Mouse (Mus musculus) limb, embryonic 13.5 days (tissue): ENCODE data around the gene Msl1. TPM values are rescaled to one million over a fixed set of nuclear protein-coding genes. Genes with fewer than 3 reads are reported as not detected.

ENCODE experiments used
- ATAC-seq: fragments of 200-750 bp; cut with Nextera tagmentation; 2 replicates; pipeline ENCODE4 v1.8.0; 2017; ENCODE audit warnings: low read depth, moderate number of reproducible peaks, moderate TSS enrichment; ENCODE audit not compliant: low FRiP score
- H3K27ac ChIP-seq: fragments of 300-500 bp; sonication (generic); 2 replicates; pipeline ENCODE4 v1.5.1; 2015; ENCODE audit warnings: inconsistent platforms, mild to moderate bottlenecking, moderate library complexity
- H3K27me3 ChIP-seq: fragments of 300-500 bp; sonication (generic); 2 replicates; pipeline ENCODE4 v1.6.1; 2015; ENCODE audit warnings: mild to moderate bottlenecking, inconsistent platforms
- H3K36me3 ChIP-seq: fragments of 300-500 bp; sonication (generic); 2 replicates; pipeline ENCODE4 v1.6.1; 2015; ENCODE audit warnings: inconsistent platforms, mild to moderate bottlenecking, moderate library complexity
- H3K4me1 ChIP-seq: fragments of 300-500 bp; sonication (generic); 2 replicates; pipeline ENCODE4 v1.6.1; 2015; ENCODE audit warnings: inconsistent platforms
- H3K4me2 ChIP-seq: fragments of 300-500 bp; sonication (generic); replicated peaks from 2 replicates; pipeline ENCODE4 v1.6.1; 2015; ENCODE audit warnings: inconsistent platforms, mild to moderate bottlenecking, moderate library complexity
- H3K4me3 ChIP-seq: fragments of 300-500 bp; sonication (generic); 2 replicates; pipeline ENCODE4 v1.5.1; 2015; ENCODE audit warnings: moderate library complexity, mild to moderate bottlenecking, inconsistent platforms
- H3K9ac ChIP-seq: fragments of 300-500 bp; sonication (generic); 2 replicates; pipeline ENCODE4 v1.6.1; 2015; ENCODE audit warnings: mild to moderate bottlenecking, inconsistent platforms
- H3K9me3 ChIP-seq: fragments of 300-500 bp; sonication (generic); 2 replicates; pipeline ENCODE4 v1.6.1; 2016; ENCODE audit warnings: inconsistent platforms
- WGBS: fragments of 180-500 bp; shearing (Covaris S2); methylation state at CpG from one replicate; pipeline ENCODE4 v1.1.7; 2015; 5-methylcytosine and 5-hydroxymethylcytosine counted together
- polyA plus RNA-seq: library from polyadenylated mRNA; unstranded; fragments of >200 nt; fragmentation: Nextera tagmentation; extraction: Ambion mirVana; gene quantifications from 2 replicates; pipeline ENCODE4 v1.2.1, GENCODE M21; 2015

The Msl1 gene
- polyA plus RNA-seq, 1 experiment from 2014 or later: 29.2 TPM

DNA sequence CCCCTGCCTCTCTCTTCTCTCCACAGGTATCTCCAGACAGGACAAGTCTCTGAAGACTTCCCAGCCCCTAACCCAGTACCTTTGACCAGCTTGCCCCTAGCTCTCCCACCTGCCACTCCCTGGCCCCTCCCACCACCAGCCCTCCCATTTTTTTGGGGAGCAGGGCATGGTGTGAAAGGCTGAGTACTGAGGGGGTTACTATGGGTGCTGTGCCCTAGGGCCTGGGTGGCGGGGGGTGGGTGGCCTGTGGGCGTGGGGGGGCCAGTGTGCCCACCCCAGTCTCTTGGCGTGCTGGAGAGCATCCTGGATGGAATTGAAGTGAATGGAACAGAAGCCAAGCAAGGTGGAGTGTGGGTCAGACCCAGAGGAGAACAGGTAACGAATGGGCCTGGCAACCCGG lies 42.1 kb upstream of the Msl1 start:
- no peak for ATAC-seq
- Histone ChIP-seq H3K9ac (no peak overlapping the region), H3K4me1 (peaks cover 67% of the 10 kb centered on the region), H3K27ac (no peak overlapping the region), H3K36me3 (peaks cover 36% of the 10 kb centered on the region), H3K4me2 (no peak overlapping the region), H3K9me3 (no peaks in the 10 kb centered on the region), H3K4me3 (no peak overlapping the region), H3K27me3 (no peaks in the 10 kb centered on the region)
- WGBS: 94% methylated on average over 5 of the region's 5 CpGs

DNA sequence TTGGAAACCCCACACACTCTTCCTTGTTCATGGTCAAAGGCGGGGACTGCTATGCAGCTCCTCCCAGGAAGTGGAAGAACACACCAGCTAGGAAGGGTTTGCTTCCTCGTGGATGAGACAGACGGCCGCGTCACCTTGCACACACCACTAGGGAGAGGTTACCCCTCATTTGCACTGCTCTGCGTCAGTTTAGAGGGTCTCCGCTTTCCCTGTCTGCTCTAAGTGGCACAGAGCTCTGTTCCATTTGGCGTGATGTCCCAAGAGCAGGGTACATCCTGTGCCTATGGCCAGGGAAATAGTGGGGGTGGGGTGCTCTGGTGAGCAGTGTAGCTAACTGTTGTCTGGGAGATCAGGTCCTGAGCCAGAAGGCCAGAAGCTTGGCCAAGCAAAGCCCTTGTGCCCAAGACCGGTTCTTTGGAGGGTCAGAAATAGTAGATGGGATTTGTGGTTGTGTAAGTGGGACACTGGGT lies 41.1 kb upstream of the Msl1 start:
- H3K27ac ChIP-seq: peak overlapping the region; percentile 28; the same call in 1 of the 2 replicates
- H3K4me1 ChIP-seq: peaks cover 58% of the 10 kb centered on the region
- H3K9me3 ChIP-seq: no peaks in the 10 kb centered on the region
- peaks cover 45% of the 10 kb centered on the region for H3K36me3 ChIP-seq
- ATAC-seq: no peak
- 77% methylated on average over 9 of the region's 9 CpGs for WGBS
- peak overlapping the region; percentile 8; the same call in 1 of the 2 replicates for H3K9ac ChIP-seq
- H3K4me3 ChIP-seq: no peak overlapping the region
- peak overlapping the region; percentile 19; the same call in 1 of the 2 replicates for H3K4me2 ChIP-seq
- H3K27me3 ChIP-seq: no peaks in the 10 kb centered on the region

DNA sequence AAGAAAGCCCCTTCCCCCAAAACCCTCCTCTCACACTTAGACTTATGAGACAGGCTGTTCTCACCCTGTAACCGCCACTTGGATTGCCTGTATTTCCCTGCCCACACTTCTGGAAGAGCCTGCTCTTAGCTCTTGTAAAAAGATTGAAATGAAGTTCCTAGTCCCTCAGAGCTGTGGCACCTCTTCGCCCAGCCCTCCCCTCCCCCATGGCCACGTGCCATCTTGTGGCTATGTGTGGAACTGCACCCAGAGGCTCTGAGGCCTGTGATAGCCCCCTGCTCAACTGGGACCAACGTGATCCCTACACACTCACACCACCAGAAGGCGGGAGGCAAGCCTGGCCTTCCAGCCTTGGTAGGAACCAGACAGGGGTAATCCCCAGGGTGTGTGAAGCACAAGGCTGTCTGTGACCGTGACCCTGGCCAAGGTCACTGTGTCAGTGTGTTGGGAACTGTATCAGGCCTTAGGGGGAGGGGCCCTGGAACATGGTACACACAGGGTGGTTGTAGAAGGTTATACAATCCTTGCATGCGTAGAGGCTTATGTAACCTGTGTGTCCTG lies 40.6 kb upstream of the Msl1 start:
- Histone ChIP-seq H3K27me3 (no peaks in the 10 kb centered on the region), H3K9ac (peak overlapping the region; percentile 26; the same call in 1 of the 2 replicates), H3K4me1 (peaks cover 53% of the 10 kb centered on the region), H3K9me3 (no peaks in the 10 kb centered on the region), H3K4me3 (no peak overlapping the region), H3K27ac (peak overlapping the region; percentile 28; the same call in 1 of the 2 replicates), H3K36me3 (peaks cover 48% of the 10 kb centered on the region), H3K4me2 (peak overlapping the region; percentile 19; the same call in 1 of the 2 replicates)
- 22% methylated on average over 7 of the region's 7 CpGs for WGBS
- ATAC-seq: no peak

DNA sequence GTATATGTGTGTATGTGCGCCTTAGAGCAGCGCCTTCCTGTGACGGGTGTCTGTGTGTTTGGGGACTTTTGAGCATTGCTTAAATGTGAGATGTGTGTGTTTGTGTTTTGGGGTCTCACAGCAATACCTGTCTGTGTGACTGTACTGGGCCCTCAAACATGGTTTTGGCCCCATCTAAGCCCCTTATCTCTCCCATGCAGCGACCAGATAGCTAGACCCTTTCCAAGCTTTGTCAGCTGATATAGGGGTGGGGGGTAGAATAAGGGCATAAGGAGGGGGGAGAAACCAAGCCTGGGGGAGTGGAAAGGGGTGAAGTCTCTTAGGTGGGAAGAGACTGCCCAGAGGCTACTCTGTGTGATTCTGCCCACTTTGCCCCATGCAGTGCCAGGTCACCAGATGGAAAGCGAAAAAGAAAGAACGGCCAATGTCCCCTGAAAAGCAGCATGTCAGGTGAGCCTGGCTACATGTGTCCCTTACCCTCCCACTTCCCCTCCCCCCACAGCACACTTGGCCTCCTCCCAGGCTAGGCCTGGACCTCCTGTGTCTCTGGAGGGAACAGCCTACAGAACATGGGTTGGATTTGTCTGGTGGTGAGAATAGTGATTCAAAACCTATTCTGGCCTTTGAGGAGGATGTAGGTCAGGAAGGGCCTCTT lies 39.5 kb upstream of the Msl1 start:
- Histone ChIP-seq H3K27ac (no peak overlapping the region), H3K4me3 (no peak overlapping the region), H3K27me3 (no peaks in the 10 kb centered on the region), H3K9me3 (no peaks in the 10 kb centered on the region), H3K9ac (no peak overlapping the region), H3K4me1 (peaks cover 41% of the 10 kb centered on the region), H3K4me2 (no peak overlapping the region), H3K36me3 (peaks cover 58% of the 10 kb centered on the region)
- 89% methylated on average over 6 of the region's 6 CpGs for WGBS
- no peak for ATAC-seq

DNA sequence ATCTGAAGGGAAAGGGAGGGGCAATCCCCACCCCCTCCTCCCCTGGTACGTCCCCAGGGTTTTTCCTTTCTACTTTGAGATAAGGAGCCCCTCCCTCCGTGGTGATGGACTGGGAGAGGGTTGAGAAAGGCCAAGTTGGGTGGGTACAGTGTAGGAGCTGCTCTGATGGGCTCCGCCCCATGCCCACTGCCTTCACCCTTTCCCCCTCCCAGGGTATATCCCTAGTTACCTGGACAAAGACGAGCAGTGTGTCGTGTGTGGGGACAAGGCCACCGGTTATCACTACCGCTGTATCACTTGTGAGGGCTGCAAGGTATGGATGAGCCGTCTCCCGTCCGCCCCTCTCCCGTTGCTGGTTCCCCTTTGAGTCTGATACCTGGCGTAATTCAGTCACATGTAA lies 38.6 kb upstream of the Msl1 start:
- no peak for ATAC-seq
- WGBS: 86% methylated on average over 12 of the region's 12 CpGs
- Histone ChIP-seq H3K9ac (no peak overlapping the region), H3K4me3 (no peak overlapping the region), H3K9me3 (no peaks in the 10 kb centered on the region), H3K27me3 (no peaks in the 10 kb centered on the region), H3K4me2 (no peak overlapping the region), H3K4me1 (peaks cover 33% of the 10 kb centered on the region), H3K36me3 (peaks cover 67% of the 10 kb centered on the region), H3K27ac (no peak overlapping the region)

DNA sequence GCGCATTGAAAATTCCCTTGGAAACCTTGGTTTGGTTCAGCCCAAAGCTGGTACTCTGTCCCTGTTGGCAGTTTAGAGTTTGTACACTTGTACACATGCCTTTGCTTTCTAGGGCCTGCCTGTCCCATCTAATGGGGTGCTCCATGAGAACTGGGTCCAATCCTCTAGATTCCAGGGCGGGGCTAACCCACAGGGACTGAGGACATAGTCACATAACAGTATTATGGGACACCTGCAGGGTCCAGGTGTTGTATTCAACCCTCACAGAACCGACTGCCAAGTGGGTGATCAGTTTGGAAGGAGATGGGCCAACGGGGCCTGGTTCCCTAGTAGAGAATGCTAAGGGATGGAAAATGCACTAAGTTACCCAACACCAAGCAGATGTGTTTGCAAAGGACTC lies 33.4 kb upstream of the Msl1 start:
- Histone ChIP-seq H3K27ac (no peak overlapping the region), H3K9me3 (no peaks in the 10 kb centered on the region), H3K4me2 (no peak overlapping the region), H3K4me1 (peaks cover 18% of the 10 kb centered on the region), H3K27me3 (no peaks in the 10 kb centered on the region), H3K4me3 (no peak overlapping the region), H3K36me3 (peaks cover 87% of the 10 kb centered on the region), H3K9ac (no peak overlapping the region)
- WGBS: 89% methylated on average over 4 of the region's 4 CpGs
- no peak for ATAC-seq

DNA sequence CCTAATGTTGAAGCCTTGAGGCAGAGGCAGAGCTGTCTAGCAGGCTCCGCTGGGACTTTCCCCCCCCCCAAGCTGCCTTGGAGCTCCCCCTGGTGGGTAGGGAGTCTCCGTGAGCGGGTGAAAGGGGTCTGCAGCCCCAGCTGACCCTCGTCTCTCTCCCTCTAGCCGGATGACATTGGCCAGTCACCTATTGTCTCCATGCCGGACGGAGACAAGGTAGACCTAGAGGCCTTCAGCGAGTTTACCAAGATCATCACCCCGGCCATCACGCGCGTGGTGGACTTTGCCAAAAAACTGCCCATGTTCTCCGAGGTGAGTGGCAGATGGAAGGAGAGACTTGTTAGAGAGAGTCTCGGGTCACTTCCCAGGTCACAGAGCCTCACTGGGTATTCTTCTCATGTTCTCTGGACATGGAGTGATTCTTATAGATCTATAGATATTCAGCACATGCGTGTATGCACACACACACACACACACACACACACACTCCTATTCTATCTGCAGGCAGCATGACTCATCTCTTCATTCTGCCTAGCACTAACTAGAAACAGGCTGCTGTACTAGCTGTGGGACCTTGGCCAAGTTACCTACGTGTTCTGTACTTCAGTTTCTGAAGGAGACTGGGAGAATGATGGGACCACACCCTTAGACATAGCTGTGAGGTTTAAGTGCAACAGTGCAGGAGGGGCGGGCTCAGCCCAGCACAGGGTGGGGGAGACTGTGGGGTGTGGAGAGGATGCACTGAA lies 32.4 kb upstream of the Msl1 start:
- no peak overlapping the region for H3K4me2 ChIP-seq
- H3K4me3 ChIP-seq: no peak overlapping the region
- H3K9me3 ChIP-seq: no peaks in the 10 kb centered on the region
- no peak overlapping the region for H3K9ac ChIP-seq
- peaks cover 78% of the 10 kb centered on the region for H3K36me3 ChIP-seq
- H3K4me1 ChIP-seq: peaks cover 28% of the 10 kb centered on the region
- 69% methylated on average over 17 of the region's 17 CpGs for WGBS
- no peaks in the 10 kb centered on the region for H3K27me3 ChIP-seq
- peak; percentile 33; the same call in 1 of the 2 replicates for ATAC-seq
- no peak overlapping the region for H3K27ac ChIP-seq

DNA sequence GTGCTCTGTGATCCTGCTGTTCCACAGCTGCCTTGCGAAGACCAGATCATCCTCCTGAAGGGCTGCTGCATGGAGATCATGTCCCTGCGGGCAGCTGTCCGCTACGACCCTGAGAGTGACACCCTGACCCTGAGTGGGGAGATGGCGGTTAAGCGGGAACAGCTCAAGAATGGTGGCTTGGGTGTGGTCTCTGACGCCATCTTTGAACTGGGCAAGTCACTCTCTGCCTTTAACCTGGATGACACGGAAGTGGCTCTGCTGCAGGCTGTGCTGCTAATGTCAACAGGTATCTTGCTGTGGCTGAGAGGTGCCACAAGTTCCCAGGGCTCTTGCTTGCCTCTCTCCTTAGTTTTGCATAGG lies 31.8 kb upstream of the Msl1 start:
- Histone ChIP-seq H3K9ac (no peak overlapping the region), H3K27me3 (no peaks in the 10 kb centered on the region), H3K36me3 (peaks cover 77% of the 10 kb centered on the region), H3K9me3 (no peaks in the 10 kb centered on the region), H3K4me2 (no peak overlapping the region), H3K4me3 (no peak overlapping the region), H3K4me1 (peaks cover 34% of the 10 kb centered on the region), H3K27ac (no peak overlapping the region)
- ATAC-seq: no peak
- WGBS: 89% methylated on average over 8 of the region's 8 CpGs

DNA sequence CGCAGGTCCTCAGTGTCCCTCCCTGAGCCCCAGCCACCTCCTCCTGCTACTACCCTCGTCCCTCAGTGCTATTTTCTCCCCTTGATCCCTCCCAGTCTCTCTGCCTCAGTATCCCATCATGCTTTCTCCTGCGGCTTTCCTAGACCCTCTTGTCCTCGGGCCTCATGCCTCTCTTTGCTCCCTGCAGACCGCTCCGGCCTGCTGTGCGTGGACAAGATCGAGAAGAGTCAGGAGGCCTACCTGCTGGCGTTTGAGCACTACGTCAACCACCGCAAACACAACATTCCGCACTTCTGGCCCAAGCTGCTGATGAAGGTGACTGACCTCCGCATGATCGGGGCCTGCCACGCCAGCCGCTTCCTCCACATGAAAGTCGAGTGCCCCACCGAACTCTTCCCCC lies 31.2 kb upstream of the Msl1 start:
- Histone ChIP-seq H3K27me3 (no peaks in the 10 kb centered on the region), H3K9ac (no peak overlapping the region), H3K9me3 (no peaks in the 10 kb centered on the region), H3K27ac (no peak overlapping the region), H3K36me3 (peaks cover 77% of the 10 kb centered on the region), H3K4me3 (no peak overlapping the region), H3K4me1 (peaks cover 36% of the 10 kb centered on the region), H3K4me2 (no peak overlapping the region)
- no peak for ATAC-seq
- 82% methylated on average over 18 of the region's 18 CpGs for WGBS

DNA sequence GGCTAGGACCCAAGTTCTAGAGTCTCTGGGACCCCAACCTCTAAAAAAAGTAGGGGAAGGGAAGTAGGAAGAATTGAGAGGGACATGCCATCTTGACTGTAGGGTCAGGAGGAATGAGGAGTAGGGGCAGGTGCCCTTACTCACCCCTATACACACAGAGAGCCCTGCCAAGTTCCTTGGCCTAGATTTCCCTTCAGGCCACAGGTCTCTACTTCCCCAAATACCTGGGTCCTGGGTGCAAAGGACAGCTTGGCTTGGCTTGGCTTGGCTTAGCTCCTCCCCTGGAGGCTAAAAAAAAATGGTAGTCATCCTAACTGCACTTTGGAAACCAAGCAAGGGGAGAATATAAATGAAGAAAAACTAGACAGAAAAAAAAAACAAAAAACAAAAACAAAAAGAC lies 30.6 kb upstream of the Msl1 start:
- Histone ChIP-seq H3K27ac (no peak overlapping the region), H3K27me3 (no peaks in the 10 kb centered on the region), H3K4me3 (no peak overlapping the region), H3K4me2 (no peak overlapping the region), H3K4me1 (peaks cover 36% of the 10 kb centered on the region), H3K9ac (no peak overlapping the region), H3K9me3 (no peaks in the 10 kb centered on the region), H3K36me3 (peaks cover 78% of the 10 kb centered on the region)
- no peak for ATAC-seq

DNA sequence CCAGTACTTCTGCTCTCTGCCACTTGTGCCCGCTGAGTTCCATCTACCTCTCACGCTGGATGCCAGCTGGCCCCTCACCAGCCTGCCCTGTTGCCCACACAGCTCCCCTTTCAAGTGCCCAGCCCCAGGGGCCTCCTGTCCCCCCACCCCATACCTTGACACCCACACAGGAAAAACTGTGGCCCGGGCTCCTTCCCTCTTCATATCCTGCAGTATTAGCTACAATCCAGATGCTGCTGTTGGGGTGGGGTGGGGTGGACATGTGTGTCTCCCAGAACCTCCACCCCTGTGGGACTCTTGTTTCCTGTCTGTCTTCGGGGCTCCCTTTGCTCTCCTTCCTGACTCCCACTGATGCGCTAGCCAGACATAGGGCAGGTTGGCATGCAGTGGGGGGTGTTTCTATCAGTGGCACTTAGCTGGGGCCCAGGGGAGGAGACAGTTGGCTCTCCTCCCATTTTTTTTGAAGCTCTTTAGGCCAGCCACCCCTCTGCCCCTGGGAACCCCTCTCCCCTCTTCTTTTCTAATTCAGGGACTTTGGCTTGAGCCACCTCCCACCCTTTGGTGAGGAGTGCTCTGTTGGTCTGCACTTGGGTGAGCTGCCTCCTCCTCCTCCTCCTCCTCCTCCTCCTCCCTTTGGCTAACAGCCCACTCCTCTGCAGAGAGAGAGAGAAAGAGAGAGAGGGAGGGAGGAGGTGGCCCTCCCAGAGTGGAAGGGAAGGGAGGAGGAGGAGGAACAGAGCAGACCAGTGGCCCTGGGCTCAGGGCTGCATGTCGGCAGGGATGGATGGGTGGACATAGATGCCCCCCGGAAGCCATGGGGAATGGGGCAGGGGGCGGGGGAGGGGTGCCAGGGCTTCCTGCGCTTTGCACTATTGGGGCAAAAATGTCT lies 29.7 kb upstream of the Msl1 start:
- no peak overlapping the region; the same call in 1 of the 2 replicates for H3K9ac ChIP-seq
- H3K4me3 ChIP-seq: no peak overlapping the region
- peaks cover 36% of the 10 kb centered on the region for H3K4me1 ChIP-seq
- no peak overlapping the region for H3K4me2 ChIP-seq
- no peak for ATAC-seq
- no peaks in the 10 kb centered on the region for H3K9me3 ChIP-seq
- peaks cover 80% of the 10 kb centered on the region for H3K36me3 ChIP-seq
- no peaks in the 10 kb centered on the region for H3K27me3 ChIP-seq
- no peak overlapping the region; the same call in 1 of the 2 replicates for H3K27ac ChIP-seq
- WGBS: 60% methylated on average over 7 of the region's 9 CpGs

DNA sequence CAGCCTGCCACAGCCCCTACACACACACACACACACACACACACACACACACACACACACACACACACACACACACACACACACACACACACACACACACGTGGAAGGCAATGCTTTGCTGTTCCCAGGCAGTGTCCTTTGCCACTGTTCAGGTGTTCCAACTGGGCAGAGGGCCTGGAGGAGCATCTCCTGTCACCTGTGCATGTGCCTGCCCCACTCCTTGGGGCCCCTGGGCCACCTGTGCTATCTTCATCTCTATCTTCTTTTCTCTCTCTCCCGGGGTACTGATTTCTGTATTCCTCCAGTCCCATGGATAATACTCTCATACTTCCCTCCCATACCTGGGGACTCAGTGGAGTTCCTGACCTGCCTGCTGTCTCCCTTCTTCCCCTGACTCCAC lies 29.0 kb upstream of the Msl1 start:
- no peaks in the 10 kb centered on the region for H3K9me3 ChIP-seq
- no peak overlapping the region for H3K4me3 ChIP-seq
- 47% methylated on average over 1 of the region's 2 CpGs for WGBS
- H3K27me3 ChIP-seq: no peaks in the 10 kb centered on the region
- no peak for ATAC-seq
- no peak overlapping the region for H3K9ac ChIP-seq
- no peak overlapping the region for H3K27ac ChIP-seq
- peaks cover 78% of the 10 kb centered on the region for H3K36me3 ChIP-seq
- no peak overlapping the region for H3K4me2 ChIP-seq
- peaks cover 36% of the 10 kb centered on the region for H3K4me1 ChIP-seq
